Mouse (Mus musculus) adrenal gland, adult (tissue): Measurements from ENCODE around the gene Mocs1.
A peak's percentile ranks its signal among the peaks of the same experiment; 100 is the strongest.

Experiments
- DNase-seq, 2 experiments: peaks; one replicate each; pipeline ENCODE4 v3.0.0; 2022 to 2023; ENCODE audit warnings: low spot score in 1 of 2; ENCODE audit not compliant: inconsistent age in 2 of 2

The Mocs1 gene

GRCm38 (mm10) chr17:49475174-49475573 lies 47.0 kb downstream of the Mocs1 start:
- DNase-seq = no peak

DNA sequence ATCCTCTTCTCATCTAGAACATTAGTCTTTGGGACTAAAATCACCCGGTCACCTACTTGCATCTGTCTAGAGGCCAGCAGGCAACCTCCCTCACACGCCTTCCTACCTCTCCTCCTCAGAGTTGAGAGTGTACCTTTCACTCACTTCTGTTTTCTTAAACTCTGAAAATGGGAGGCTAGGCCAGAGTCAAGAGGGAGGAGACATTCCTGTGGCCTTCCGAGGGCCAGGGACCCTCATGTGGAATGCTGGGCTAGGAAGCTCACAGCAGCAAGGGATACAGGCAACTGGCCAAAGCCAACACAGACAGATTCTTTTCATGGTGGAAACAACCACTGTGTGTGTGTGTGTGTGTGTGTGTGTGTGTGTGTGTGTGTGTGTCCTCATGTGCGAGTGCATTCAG lies 49.2 kb downstream of the Mocs1 start:
- DNase-seq = no peak

DNA sequence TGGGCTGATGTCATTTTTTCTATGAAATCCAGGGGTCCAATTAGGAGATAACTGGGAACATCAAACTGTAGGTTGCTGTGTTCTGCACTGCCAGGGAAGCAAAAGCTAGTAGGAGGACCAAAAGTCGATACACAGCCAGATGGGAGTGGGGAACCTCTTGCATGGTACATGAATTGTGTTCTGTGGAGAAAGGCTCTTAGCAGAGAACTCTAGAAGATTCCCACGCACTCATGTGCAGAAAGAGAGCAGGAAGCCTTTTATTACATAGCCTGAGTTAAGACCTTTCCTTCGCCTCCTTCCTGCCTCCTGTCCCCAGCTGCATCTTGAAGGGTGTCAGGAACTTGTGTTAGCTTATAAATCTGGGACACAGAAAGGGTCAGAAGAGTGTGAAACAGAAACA lies 53.7 kb downstream of the Mocs1 start:
- DNase-seq = no peak

DNA sequence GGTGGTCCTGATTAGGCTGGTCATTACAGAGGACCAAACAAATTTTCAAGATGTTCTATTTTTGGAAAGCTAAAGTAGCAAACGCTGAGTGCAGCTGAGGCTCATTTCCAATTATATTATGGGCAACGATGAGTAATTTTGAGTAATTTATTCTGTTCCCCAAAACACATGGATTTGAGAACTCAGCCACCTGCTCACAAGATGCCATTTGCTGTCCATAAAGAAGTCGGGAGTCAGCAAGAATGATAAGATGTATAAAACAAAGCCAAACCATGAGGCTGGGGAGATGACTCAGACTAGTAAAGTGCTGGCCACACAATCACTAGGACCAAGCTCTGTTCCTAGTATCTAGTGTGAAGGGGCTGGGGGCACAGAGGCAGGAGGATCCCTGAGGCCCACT lies 56.3 kb downstream of the Mocs1 start:
- DNase-seq = no peak

- DNase-seq = no peak
Observed at GRCm38 (mm10) chr17:49489098-49489497, 60.9 kb downstream of the Mocs1 start.

DNA sequence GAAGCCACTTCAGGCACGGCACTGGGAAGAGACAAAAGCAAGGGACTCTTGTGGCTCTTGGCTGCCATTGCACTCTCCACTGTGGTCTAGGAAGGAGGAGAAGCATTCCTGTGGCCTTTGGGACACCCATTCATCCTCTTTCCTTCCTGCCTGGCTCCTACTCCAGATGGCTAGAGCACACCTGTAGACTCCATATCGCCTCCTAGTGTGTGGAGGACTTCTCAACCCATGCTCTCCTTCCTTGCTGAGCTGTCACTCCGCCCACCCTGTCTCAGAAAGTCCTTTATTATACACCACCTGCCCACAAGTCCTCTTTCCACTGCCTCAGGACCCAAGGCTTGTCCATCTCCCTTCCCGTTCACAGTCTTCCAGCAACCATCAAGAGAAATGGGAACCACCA lies 65.1 kb downstream of the Mocs1 start:
- no peak for DNase-seq

- no peak for DNase-seq
Observed at GRCm38 (mm10) chr17:49498169-49498568, 70.0 kb downstream of the Mocs1 start.

DNA sequence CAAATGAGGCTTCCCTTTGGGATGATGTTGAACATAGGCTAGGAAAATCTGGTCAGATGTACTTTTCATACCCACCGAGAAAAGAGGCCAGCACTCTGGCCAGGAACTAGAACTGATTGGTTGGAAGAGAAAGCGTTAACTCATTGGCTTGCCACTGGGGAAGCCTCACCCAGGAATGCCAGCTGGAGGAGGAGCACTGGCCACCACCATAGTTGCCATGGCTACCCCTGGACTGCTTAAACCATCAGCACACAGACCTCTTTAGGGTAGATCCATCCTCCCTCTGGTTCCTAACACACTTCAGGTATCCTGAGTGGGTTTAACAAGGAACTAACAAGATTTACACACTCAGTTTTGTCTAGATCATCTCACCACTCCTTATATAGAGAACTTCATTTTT lies 71.5 kb downstream of the Mocs1 start:
- DNase-seq = no peak

DNA sequence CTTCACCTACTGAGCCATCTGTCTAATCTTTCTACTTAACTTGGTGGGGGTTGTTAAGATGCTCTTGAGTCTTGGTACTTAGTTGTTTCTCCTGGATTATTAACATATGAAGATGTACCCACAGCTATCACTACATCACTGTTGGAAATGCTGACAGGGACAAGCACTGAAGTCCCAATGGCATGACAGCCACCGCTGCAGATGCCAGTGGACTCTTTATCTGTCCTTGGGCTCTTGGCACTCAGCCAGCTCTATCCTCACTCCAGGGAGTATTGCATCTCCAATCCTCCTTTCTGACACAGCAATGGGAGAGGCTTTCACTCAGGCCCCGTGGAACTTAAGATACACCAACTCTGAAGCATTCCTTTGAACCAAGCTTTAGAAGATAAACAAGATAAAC lies 72.1 kb downstream of the Mocs1 start:
- DNase-seq = peak; percentile 67 to 87

- DNase-seq = no peak
Observed at GRCm38 (mm10) chr17:49503246-49503900, 75.2 kb downstream of the Mocs1 start.
